Mouse (Mus musculus): Measurements from ENCODE around the gene Enkd1. TPM values are rescaled to one million over a fixed set of nuclear protein-coding genes. Genes with fewer than 3 reads are reported as not detected.
A peak's percentile ranks its signal among the peaks of the same experiment; 100 is the strongest.

The Enkd1 gene
- polyA plus RNA-seq, 1 experiment from 2014 or later, result 9.8 TPM

DNA sequence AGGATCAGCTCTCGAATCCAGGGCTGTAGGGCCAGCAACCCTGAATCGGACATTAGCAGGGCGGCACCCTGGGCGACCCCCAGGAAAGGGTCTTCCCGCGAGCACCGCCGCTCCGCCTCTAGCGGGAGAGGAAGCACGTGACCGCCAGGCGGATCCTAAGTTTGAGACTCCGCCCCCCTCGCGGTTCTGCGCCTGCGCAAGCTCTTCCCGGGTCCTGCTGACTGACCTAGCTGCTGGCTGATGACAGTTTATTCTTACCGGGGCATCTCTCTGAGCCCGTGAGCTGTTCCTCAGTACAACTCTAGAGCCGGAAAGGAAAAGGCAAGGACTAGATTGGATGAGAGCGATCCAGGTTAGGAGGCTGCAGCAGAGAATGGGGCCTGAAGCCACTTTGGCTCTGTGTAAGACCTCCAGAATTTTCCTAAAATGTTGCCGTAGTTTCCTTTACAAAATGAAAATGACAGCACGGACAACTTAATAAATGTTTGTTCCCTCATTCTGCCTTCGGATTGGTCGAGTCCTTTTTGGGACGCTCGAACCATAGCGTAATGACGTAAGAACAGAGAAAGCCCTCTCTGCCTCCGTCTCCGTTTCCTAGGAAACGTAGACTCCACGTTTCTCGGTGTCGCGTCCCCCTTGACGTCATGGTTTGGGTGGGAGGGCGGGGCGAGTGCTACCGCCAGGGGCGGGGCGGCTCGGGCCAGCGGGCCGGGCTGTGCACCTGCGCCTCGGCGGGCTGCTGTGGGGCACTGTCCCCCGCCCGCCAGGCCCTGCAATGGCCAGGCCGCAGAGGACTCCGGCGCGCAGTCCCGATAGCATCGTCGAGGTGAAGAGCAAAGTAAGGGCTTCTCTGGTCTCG, 6.8 kb downstream of the Enkd1 start, which contains the start of the genes Acd and Pard6a:
Gene Acd, minus strand, starts transcription at position 137 of the 859 bp plus-strand sequence.
Gene Pard6a, plus strand, starts transcription at position 183 of the 859 bp plus-strand sequence.
- Histone ChIP-seq H3K4me1 (replicated peaks) (peaks cover 17% of the 10 kb centered on the region), H3K27me3 (no peaks in the 10 kb centered on the region), H3K4me3 (peak within 1 kb of the TSS; percentile 80), H3K9ac (peak within 1 kb of the TSS; percentile 70), H3K36me3 (peaks cover 30% of the 10 kb centered on the region; the same call in 1 of the 2 replicates), H3K27ac (peak within 1 kb of the TSS; percentile 95), H3K4me2 (peak within 1 kb of the TSS; percentile 91), H3K9me3 (replicated peaks) (no peaks in the 10 kb centered on the region)
- ATAC-seq (replicated peaks; ENCODE audit: insufficient number of reproducible peaks, insufficient read depth, low FRiP score, low read depth), result peak; percentile 79
- under 1% methylated on average over 60 of the region's 60 CpGs for WGBS

DNA sequence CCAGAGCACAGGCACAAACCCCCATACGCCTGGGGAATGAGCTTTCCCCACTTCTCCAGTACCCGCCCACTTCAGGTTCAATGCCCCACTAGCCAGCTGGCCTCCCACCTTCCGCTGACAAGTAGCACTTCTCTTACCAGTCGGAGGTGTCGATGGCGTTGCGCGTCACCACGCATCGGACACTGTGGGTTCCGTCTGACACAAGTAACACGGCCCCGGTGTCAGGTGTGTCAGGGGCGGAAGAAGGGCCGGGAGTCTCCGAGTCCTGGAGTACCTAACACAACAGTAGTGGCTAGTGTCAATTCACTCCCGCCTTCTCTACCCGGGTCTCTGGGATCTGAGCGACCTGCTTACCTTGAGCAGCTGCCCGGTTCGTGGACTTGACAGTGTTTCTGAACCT, 7.4 kb downstream of the Enkd1 start:
- H3K27ac ChIP-seq, result peak overlapping the region; percentile 95
- WGBS, result under 1% methylated on average over 21 of the region's 21 CpGs
- ATAC-seq (replicated peaks; ENCODE audit: insufficient number of reproducible peaks, insufficient read depth, low FRiP score, low read depth), result peak; percentile 25
- peaks cover 2% of the 10 kb centered on the region; the same call in 1 of the 2 replicates for H3K27me3 ChIP-seq
- peak overlapping the region; percentile 70 for H3K9ac ChIP-seq
- H3K4me3 ChIP-seq, result peak overlapping the region; percentile 80
- H3K36me3 ChIP-seq, result peaks cover 30% of the 10 kb centered on the region; the same call in 1 of the 2 replicates
- peak overlapping the region; percentile 91 for H3K4me2 ChIP-seq
- H3K9me3 ChIP-seq (replicated peaks), result no peaks in the 10 kb centered on the region
- H3K4me1 ChIP-seq (replicated peaks), result peaks cover 17% of the 10 kb centered on the region

DNA sequence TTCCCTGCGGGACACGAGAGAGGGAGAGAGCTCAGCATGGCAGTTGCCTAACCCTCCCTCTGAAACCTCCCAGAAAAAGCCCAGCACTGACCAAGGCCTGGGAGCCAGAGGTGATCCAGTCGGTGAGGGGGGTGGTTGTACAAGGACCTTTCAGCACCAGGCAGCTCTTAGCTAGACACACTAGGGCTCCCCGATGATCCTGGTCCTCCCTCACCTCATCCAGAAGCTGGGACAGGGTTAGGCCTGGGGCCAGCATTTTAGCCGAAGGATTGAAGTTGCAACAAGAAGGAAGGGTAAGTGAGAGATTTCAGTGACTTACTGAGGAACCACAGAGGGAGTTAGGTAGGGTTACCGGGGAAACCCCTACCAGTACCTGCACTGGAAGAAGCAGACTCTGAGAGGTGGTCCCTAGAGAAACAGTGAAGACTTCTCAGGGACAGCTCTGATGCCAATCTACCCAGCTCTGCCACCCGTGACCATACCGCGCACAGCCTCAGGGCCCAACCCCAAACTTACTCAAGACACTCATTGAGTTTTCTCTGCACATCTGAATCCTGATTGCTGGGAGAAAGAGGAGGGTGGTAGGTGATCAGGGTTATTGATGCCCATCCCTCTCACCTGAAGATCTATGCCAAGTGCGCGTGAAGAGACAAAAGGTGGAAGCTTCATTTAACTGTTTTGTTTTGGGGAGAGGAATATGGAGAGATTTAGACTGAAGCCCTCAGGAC, 8.4 kb downstream of the Enkd1 start:
- 88% methylated on average over 11 of the region's 11 CpGs for WGBS
- no peak overlapping the region for H3K27ac ChIP-seq
- H3K36me3 ChIP-seq, result peaks cover 30% of the 10 kb centered on the region; the same call in 1 of the 2 replicates
- H3K9ac ChIP-seq, result peak overlapping the region; percentile 70
- no peak for ATAC-seq (replicated peaks; ENCODE audit: insufficient number of reproducible peaks, insufficient read depth, low FRiP score, low read depth)
- H3K27me3 ChIP-seq, result peaks cover 5% of the 10 kb centered on the region; the same call in 1 of the 2 replicates
- no peaks in the 10 kb centered on the region for H3K9me3 ChIP-seq (replicated peaks)
- peak overlapping the region; percentile 80 for H3K4me3 ChIP-seq
- peak overlapping the region; percentile 91 for H3K4me2 ChIP-seq
- peaks cover 17% of the 10 kb centered on the region for H3K4me1 ChIP-seq (replicated peaks)

DNA sequence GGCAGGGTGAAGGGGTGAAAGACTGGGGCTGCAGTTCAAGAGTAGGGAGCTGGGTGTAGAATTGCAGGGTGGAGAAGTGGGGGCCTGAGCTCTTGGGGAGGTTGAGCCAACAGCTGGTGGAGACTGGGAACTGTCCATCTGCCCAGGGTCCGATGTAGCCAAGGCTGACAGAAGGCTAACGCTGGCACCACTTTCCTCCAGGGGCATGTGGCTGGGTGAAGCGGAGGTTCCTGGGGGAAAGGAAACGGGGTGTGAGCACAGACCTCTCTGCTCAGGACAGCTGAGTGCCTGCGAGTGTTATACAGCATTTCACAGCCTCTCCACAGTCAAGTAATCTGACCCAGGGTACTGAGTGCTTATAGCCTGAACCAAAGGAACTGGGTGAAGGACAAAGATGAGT, 9.3 kb downstream of the Enkd1 start:
- no peak for ATAC-seq (replicated peaks; ENCODE audit: insufficient number of reproducible peaks, insufficient read depth, low FRiP score, low read depth)
- H3K27me3 ChIP-seq, result peaks cover 13% of the 10 kb centered on the region
- H3K36me3 ChIP-seq, result peaks cover 30% of the 10 kb centered on the region; the same call in 1 of the 2 replicates
- WGBS, result 93% methylated on average over 5 of the region's 5 CpGs
- no peak overlapping the region for H3K4me3 ChIP-seq
- no peak overlapping the region for H3K9ac ChIP-seq
- H3K27ac ChIP-seq, result no peak overlapping the region
- peaks cover 25% of the 10 kb centered on the region for H3K4me1 ChIP-seq (replicated peaks)
- no peak overlapping the region for H3K4me2 ChIP-seq
- H3K9me3 ChIP-seq (replicated peaks), result no peaks in the 10 kb centered on the region

DNA sequence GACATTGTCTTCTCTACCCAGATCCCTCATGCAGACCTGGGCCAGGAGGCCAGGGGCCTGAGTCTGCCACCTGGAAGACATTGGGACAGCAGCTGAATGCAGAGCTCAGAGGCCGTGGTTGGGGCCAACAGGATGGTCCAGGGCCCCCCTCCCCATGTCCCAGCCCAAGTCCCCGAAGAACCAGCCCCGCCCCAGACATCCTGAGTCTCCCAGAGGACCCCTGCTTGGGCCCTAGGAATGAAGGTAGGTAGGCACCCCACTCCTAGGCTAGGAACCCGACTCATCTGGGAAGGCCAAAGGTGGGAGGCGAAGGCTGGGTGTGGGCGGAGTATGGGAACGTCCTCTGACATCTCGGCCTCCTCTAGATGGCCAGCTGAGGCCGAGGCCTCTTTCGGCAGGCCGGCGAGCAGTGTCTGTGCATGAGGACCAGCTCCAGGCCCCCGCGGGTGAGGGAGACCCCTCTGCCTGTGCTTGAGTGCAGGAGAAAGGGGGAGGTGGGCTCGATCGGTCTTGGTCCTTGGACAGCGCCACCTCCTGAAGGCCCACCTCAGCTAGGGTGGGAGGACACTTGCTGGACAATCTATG, 10.7 kb downstream of the Enkd1 start:
- Histone ChIP-seq H3K4me3 (no peak overlapping the region), H3K27me3 (peaks cover 13% of the 10 kb centered on the region), H3K4me2 (no peak overlapping the region), H3K9me3 (replicated peaks) (no peaks in the 10 kb centered on the region), H3K27ac (no peak overlapping the region), H3K9ac (no peak overlapping the region), H3K36me3 (peaks cover 22% of the 10 kb centered on the region; the same call in 1 of the 2 replicates), H3K4me1 (replicated peaks) (peaks cover 27% of the 10 kb centered on the region)
- no peak for ATAC-seq (replicated peaks; ENCODE audit: insufficient number of reproducible peaks, insufficient read depth, low FRiP score, low read depth)
- 93% methylated on average over 17 of the region's 17 CpGs for WGBS

DNA sequence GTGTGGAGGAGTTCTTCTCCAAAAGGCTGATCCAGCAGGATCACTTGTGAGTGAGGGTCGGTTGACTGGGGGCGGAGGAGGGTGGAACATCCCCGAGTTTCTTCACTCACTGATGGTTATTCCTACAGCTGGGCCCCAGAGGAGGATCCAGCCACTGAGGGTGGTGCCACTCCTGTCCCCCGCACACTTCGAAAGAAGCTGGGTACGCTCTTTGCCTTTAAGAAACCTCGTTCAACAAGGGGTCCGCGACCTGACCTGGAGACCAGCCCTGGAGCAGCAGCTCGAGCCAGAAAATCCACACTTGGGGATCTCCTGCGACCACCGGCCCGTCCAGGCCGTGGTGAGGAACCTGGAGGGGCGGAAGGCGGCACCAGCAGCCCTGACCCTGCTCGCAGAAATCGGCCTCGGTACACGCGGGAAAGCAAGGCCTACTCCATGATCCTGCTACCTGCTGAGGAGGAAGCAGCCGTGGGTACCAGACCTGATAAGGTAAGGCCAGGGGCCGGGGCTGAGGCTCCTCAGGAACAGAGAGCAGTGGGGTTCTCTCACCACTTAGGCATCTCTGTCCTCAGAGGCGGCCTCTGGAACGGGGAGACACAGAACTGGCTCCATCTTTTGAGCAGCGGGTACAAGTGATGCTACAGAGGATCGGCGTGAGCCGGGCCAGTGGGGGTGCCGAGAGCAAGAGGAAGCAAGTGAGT, 12.8 kb downstream of the Enkd1 start:
- peaks cover 13% of the 10 kb centered on the region for H3K27me3 ChIP-seq
- no peaks in the 10 kb centered on the region for H3K9me3 ChIP-seq (replicated peaks)
- peaks cover 22% of the 10 kb centered on the region; the same call in 1 of the 2 replicates for H3K36me3 ChIP-seq
- H3K4me1 ChIP-seq (replicated peaks), result peaks cover 16% of the 10 kb centered on the region
- WGBS, result 70% methylated on average over 30 of the region's 30 CpGs
- H3K4me2 ChIP-seq, result no peak overlapping the region
- no peak overlapping the region for H3K4me3 ChIP-seq
- no peak overlapping the region for H3K27ac ChIP-seq
- no peak overlapping the region for H3K9ac ChIP-seq
- no peak for ATAC-seq (replicated peaks; ENCODE audit: insufficient number of reproducible peaks, insufficient read depth, low FRiP score, low read depth)

DNA sequence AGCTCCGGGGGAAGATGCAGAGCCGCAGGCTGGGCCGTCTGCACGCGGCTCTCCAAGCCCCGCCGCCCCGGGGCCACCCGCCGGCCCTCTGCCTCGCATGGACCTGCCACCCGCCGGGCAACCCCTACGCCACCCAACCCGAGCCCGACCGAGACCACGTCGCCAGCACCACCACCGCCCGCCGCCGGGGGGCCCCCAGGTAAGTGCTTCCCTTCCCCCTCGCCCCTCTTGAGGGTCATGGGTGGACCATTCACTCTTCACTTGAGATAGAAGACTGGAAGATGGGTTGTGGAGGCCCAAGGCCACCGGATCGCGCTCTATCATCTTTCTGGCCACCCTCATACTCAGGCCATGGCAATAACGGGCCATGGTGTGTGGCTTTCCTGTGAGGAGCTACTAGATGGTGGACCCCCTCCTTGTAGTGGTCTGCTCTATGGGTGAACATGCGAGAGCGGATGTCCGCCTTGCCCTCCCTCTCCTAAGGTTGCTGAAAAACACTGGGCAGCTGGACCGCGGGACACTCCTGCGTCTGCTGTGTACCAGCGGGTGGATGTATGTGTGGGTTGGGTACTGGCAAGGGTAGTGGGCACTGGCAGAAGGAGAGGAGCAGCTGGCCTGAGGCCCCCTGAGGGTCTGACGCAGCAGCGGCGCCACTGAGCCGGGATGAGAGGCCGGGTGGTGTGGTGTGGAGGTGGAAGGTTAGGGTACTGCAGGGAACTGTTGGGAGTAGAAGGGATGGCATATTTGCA, 13.8 kb downstream of the Enkd1 start:
- Histone ChIP-seq H3K27ac (no peak overlapping the region), H3K4me2 (peak overlapping the region; percentile 88), H3K36me3 (peaks cover 22% of the 10 kb centered on the region; the same call in 1 of the 2 replicates), H3K4me3 (peak overlapping the region; percentile 49), H3K27me3 (peaks cover 23% of the 10 kb centered on the region), H3K9me3 (replicated peaks) (no peaks in the 10 kb centered on the region), H3K9ac (peak overlapping the region; percentile 31; the same call in 1 of the 2 replicates), H3K4me1 (replicated peaks) (peaks cover 10% of the 10 kb centered on the region)
- ATAC-seq (replicated peaks; ENCODE audit: insufficient number of reproducible peaks, insufficient read depth, low FRiP score, low read depth), result no peak
- 11% methylated on average over 40 of the region's 40 CpGs for WGBS

DNA sequence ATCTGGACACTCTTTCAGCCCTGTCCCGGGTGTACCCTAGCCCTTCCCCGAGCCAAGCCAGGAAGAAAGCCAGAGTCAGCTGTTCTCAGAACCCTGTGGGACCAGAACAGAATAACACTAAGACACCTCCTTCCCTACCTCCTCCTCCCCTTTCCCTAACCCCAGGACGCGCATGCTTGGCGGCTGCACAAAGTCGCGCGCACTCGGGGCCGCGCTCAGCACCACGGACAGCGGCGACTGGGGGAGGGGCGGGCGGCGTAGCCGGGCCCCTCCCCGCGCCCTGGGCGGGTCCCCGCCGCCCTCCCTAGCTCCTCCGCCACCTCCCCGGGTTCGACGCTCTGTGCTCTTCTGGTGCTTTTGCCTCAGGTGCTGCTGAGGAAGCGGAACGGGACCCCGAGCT, 14.4 kb downstream of the Enkd1 start:
- Histone ChIP-seq H3K4me3 (peak overlapping the region; percentile 49), H3K9ac (peak overlapping the region; percentile 31; the same call in 1 of the 2 replicates), H3K4me1 (replicated peaks) (peaks cover 10% of the 10 kb centered on the region), H3K27ac (no peak overlapping the region), H3K9me3 (replicated peaks) (no peaks in the 10 kb centered on the region), H3K4me2 (peak overlapping the region; percentile 88), H3K27me3 (peaks cover 24% of the 10 kb centered on the region), H3K36me3 (peaks cover 19% of the 10 kb centered on the region; the same call in 1 of the 2 replicates)
- no peak; the same call in 1 of the 2 replicates for ATAC-seq (replicated peaks; ENCODE audit: insufficient number of reproducible peaks, insufficient read depth, low FRiP score, low read depth)
- 7% methylated on average over 30 of the region's 30 CpGs for WGBS

DNA sequence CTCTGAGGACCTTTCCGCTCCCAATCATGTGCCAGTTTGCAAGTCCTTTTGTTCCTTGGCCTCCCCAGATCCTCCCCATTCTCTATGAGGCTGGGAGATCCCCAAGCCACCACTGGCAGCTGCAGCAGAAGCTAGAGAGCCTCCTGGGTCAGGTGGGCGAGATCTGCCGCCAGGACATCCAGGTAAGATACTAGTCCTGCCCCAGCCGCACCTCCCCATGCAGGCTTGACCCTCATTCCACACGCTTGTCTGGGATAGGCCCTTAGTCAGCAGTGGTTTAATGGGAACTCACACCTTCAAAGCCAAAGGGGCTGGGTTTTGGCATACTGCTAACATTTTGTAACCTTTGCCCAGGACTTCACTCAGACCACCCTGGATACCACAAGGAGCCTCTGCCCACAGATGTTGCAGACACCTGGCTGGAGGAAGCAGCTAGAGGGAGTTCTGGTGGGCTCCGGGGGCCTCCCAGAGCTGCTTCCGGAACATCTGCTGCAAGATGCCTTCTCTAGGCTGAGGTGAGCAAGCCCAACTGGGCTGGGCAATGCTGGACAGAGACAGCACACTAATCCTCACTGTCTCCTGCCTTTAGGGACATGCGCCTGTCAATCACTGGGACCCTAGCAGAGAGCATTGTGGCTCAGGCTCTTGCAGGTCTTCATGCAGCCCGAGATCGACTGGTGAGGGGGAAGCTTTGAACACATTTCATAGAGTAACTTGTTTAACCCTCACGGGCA, 15.4 kb downstream of the Enkd1 start:
- peaks cover 10% of the 10 kb centered on the region for H3K4me1 ChIP-seq (replicated peaks)
- H3K4me3 ChIP-seq, result no peak overlapping the region
- no peak overlapping the region for H3K9ac ChIP-seq
- no peak overlapping the region for H3K27ac ChIP-seq
- peaks cover 25% of the 10 kb centered on the region for H3K27me3 ChIP-seq
- no peak overlapping the region for H3K4me2 ChIP-seq
- 87% methylated on average over 11 of the region's 11 CpGs for WGBS
- ATAC-seq (replicated peaks; ENCODE audit: insufficient number of reproducible peaks, insufficient read depth, low FRiP score, low read depth), result no peak
- H3K36me3 ChIP-seq, result peaks cover 9% of the 10 kb centered on the region; the same call in 1 of the 2 replicates
- H3K9me3 ChIP-seq (replicated peaks), result no peaks in the 10 kb centered on the region
